Mouse (Mus musculus) thymus, adult 2 months (tissue): ENCODE measurements around the gene Ttc16.

Experiments used
- CTCF ChIP-seq: fragments of 200-500 bp; IDR thresholded peaks from 2 replicates; pipeline ENCODE4 v1.5.1; 2012; ENCODE audit warnings: mild to moderate bottlenecking, control low read depth, low read length, moderate library complexity, borderline replicate concordance; ENCODE audit not compliant: control insufficient read depth, poor library complexity, insufficient read depth; ENCODE audit errors: extremely low read depth
- POLR2A ChIP-seq: fragments of 200-500 bp; IDR thresholded peaks from 2 replicates; pipeline ENCODE4 v1.6.1; 2012; ENCODE audit warnings: mild to moderate bottlenecking, low read length, control low read depth, moderate library complexity; ENCODE audit not compliant: control insufficient read depth, poor library complexity, insufficient read depth; ENCODE audit errors: extremely low read depth

GRCm38 (mm10) chr2:32712108-32712551 lies 63.3 kb downstream of the Ttc16 start:
- TF ChIP-seq POLR2A: no peak; the same call in 1 of the 2 replicates
- TF ChIP-seq CTCF: no peak
